Mouse (Mus musculus): ENCODE measurements around the gene Clcn3. TPM values are rescaled to one million over a fixed set of nuclear protein-coding genes. Genes with fewer than 3 reads are reported as not detected.

Clcn3 gene
- polyA plus RNA-seq (2012; rRNA removed), result 4.8 and 5.3 TPM in 2 replicates

GRCm38 (mm10) chr8:60982701-60983687 is at the start of gene Clcn3:
Gene Clcn3, minus strand, starts transcription at chr8:60983300.

GRCm38 (mm10) chr8:60992910-60993638 is 10.0 kb upstream of the Clcn3 start, which contains the start of gene Nek1:
Gene Nek1, plus strand, starts transcription at chr8:60993195.

DNA sequence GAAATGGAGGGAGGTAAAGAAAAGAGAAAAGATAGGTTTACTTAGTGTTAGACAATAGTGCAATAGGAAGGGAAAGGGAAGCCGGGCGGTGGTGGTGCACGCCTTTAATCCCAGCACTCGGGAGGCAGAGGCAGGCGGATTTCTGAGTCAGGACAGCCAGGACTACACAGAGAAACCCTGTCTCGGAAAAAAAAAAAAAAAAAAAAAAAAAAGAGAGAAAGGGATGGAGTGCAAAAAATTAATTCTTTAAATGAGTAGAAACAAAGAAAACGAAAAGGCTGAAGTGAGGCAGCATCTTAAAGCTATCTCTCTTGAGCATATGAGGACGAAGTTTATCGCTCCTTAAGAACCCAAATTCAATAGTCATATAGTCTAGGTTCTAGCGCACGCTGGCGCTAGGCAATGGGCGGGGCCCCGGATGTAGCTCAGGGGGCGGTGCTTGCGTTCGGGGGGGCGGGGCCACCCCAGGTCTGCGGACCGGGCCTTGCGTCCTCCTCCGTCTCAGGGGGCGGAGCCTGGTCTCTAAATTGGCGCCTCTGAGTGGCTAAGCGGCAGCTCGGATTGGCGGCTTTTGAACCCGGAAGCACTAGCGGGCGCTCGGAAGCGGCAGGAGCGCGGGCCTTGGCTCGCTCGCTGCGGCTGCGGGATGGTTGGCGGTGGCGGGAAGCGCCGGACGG is 93.1 kb downstream of the Clcn3 start, which contains the start of gene Hpf1:
TSS of gene Hpf1 (plus strand) at position 576 of the 677 bp plus-strand sequence.

Other genes with a start within 250 kb of the Clcn3 start
- gene Hpf1, start 92.9 kb downstream of the Clcn3 start, polyA plus RNA-seq (2012; rRNA removed), result 0.36 and 0.38 TPM in 2 replicates
- 2.3 and 2.8 TPM in 2 replicates for gene Nek1, start 9.9 kb upstream of the Clcn3 start, polyA plus RNA-seq (2012; rRNA removed)
- 4.0 and 4.4 TPM in 2 replicates for gene Sh3rf1, start 240.6 kb upstream of the Clcn3 start, polyA plus RNA-seq (2012; rRNA removed)

All from stomach, adult 2 months (tissue).